Mouse (Mus musculus) heart, postnatal 0 days (tissue): ENCODE measurements at regions not wholly inside any gene's neighbourhood (a gene's known extent, or its start where the extent isn't known, plus 50 kb on each side); places are given as distances from the start of the nearest gene placed in this dataset.

Experiments
- CTCF ChIP-seq: IDR thresholded peaks from 2 replicates; pipeline ENCODE4 v1.5.1; 2016; ENCODE audit warnings: antibody characterized with exemption, control low read depth, low read depth
- EP300 ChIP-seq: IDR thresholded peaks from 2 replicates; pipeline ENCODE4 v1.6.1; 2016; ENCODE audit warnings: antibody characterized with exemption, low read depth

GRCm38 (mm10) chr4:10405102-10405501, 469.2 kb upstream of the 2610301B20Rik start:
- no peak for TF ChIP-seq CTCF
- TF ChIP-seq EP300 = no peak
